Mouse (Mus musculus) hindbrain, postnatal 0 days (tissue): ENCODE data around the gene Bcl2l10. TPM values are rescaled to one million over a fixed set of nuclear protein-coding genes. Genes with fewer than 3 reads are reported as not detected.

Experiments
- ATAC-seq: fragments of 200-750 bp; cut with Nextera tagmentation; 2 replicates; pipeline ENCODE4 v1.8.0; 2017; ENCODE audit warnings: mild to moderate bottlenecking, moderate TSS enrichment, moderate library complexity
- DNase-seq: peaks from one replicate; pipeline ENCODE4 v3.0.0-alpha.2; 2015; ENCODE audit warnings: low spot score
- H3K27ac ChIP-seq: fragments of 300-500 bp; sonication (generic); 2 replicates; pipeline ENCODE4 v1.5.1; 2014; ENCODE audit warnings: mild to moderate bottlenecking
- H3K27me3 ChIP-seq: fragments of 300-500 bp; sonication (generic); 2 replicates; pipeline ENCODE4 v1.6.1; 2014; ENCODE audit warnings: low read length, mixed read lengths; ENCODE audit not compliant: insufficient read depth
- H3K36me3 ChIP-seq: fragments of 300-500 bp; sonication (generic); 2 replicates; pipeline ENCODE4 v1.6.1; 2014; ENCODE audit warnings: low read length, mixed read lengths; ENCODE audit not compliant: insufficient read depth
- H3K4me1 ChIP-seq: fragments of 300-500 bp; sonication (generic); 2 replicates; pipeline ENCODE4 v1.6.1; 2014; ENCODE audit warnings: antibody characterized with exemption, low read length, mixed read lengths; ENCODE audit not compliant: insufficient read depth
- H3K4me2 ChIP-seq: fragments of 300-500 bp; sonication (generic); 2 replicates; pipeline ENCODE4 v1.6.1; 2014; ENCODE audit warnings: low read depth, mild to moderate bottlenecking, low read length, moderate library complexity, mixed read lengths
- H3K4me3 ChIP-seq: fragments of 300-500 bp; sonication (generic); 2 replicates; pipeline ENCODE4 v1.5.1; 2014; ENCODE audit warnings: low read length
- H3K9ac ChIP-seq: fragments of 300-500 bp; sonication (generic); replicated peaks from 2 replicates; pipeline ENCODE4 v1.6.1; 2014; ENCODE audit warnings: mild to moderate bottlenecking, low read length, moderate library complexity, mixed read lengths
- H3K9me3 ChIP-seq: fragments of 300-500 bp; sonication (generic); 2 replicates; pipeline ENCODE4 v1.6.1; 2016; ENCODE audit warnings: low read length, mixed read lengths
- CTCF ChIP-seq: IDR thresholded peaks from 2 replicates; pipeline ENCODE4 v1.5.1; 2016; ENCODE audit warnings: antibody characterized with exemption, control low read depth, low read depth
- WGBS: fragments of 180-500 bp; shearing (Covaris S2); extraction: QIAGEN DNeasy Blood & Tissue Kit; methylation state at CpG from one replicate; pipeline ENCODE4 v1.1.7; 2014; 5-methylcytosine and 5-hydroxymethylcytosine counted together
- polyA plus RNA-seq: library from polyadenylated mRNA; unstranded; fragments of >200 nt; fragmentation: Nextera tagmentation; extraction: Ambion mirVana; gene quantifications from 2 replicates; pipeline ENCODE4 v1.2.1, GENCODE M21; 2015
- total RNA-seq: library from RNA; depleted of rRNA; stranded (reverse); fragments of >200 nt; gene quantifications from 2 replicates; pipeline ENCODE4 v1.2.3, GENCODE M21; 2014

Gene Bcl2l10
- total and polyA plus RNA-seq, 2 experiments from 2014 or later: 0.73 TPM; not detected in 1

DNA sequence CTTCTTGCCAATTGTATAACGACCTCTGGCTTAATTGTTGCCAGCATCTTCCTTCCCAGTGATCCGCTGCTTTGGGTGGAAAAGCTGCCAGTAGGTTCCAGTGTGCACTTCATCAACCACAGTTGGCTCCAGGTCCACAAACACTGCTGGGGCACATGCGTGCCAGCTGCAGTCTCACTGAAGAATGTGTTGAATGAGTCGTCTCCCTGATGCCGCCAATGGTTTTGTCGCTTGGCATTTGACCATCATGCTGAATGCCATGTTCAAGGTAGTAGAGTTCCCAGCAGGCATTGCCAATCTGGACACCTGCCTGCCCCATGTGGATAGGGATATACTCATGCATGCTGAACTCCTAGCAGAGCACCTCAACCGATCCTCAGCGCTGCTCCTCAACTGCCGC is 28.0 kb downstream of the Bcl2l10 start:
- peak; percentile 59; the same call in 1 of the 2 replicates for ATAC-seq

DNA sequence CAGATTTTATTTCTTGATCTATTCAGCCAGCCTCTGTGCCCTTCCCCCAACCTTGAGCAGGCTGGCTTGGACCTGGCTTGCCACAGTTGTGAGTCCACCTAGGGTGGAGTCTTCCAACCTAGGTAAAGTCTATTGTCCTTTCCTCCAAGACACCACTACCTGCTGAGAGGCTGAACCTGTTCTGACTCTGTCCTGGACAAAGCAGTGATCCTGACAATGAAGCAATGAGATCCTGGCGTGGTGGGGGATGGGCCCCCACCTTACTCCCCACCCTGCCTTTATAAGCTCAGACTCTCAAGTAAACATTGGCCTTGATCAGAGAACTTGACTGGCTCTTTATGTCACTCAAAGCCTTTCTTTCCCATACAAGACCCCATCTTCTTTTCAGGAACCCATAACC is 28.9 kb downstream of the Bcl2l10 start:
- no peak overlapping the region for H3K4me3 ChIP-seq
- H3K4me1 ChIP-seq: no peaks in the 10 kb centered on the region
- H3K36me3 ChIP-seq: no peaks in the 10 kb centered on the region
- no peaks in the 10 kb centered on the region for H3K27me3 ChIP-seq
- no peak overlapping the region for H3K27ac ChIP-seq
- no peak for TF ChIP-seq CTCF
- H3K4me2 ChIP-seq: no peak overlapping the region
- H3K9me3 ChIP-seq: no peaks in the 10 kb centered on the region
- DNase-seq: no peak
- no peak for ATAC-seq
- WGBS: 52% methylated on average over 1 of the region's 1 CpGs
- H3K9ac ChIP-seq: no peak overlapping the region

More for the DNA sequence above, 28.0 kb downstream of the Bcl2l10 start:
- H3K4me3 ChIP-seq: no peak overlapping the region
- no peak overlapping the region for H3K9ac ChIP-seq
- TF ChIP-seq CTCF: no peak
- no peak overlapping the region for H3K27ac ChIP-seq
- 68% methylated on average over 9 of the region's 9 CpGs for WGBS
- H3K36me3 ChIP-seq: no peaks in the 10 kb centered on the region
- H3K9me3 ChIP-seq: no peaks in the 10 kb centered on the region
- no peak overlapping the region for H3K4me2 ChIP-seq
- H3K4me1 ChIP-seq: no peaks in the 10 kb centered on the region
- DNase-seq: peak; percentile 45
- H3K27me3 ChIP-seq: no peaks in the 10 kb centered on the region

DNA sequence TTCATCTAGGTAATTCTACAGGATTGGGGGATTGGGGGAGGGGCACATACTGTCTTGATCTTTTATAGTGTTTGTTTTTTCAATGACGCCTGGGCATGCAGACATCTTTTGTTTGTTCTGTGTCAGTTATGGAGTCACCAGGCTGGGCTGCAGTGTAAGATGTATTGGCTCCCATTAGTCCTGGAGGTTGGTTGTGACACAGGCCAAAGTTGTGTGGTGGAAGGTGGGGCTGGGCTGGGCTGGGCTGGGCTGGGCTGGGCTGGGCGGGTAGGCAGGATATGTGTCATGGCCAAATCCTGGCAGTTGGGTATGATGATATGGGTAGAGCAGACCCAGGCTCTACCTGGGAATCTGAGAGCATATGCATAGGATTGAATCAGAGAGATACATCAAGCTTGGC is 31.2 kb downstream of the Bcl2l10 start:
- 88% methylated on average over 2 of the region's 2 CpGs for WGBS
- no peak overlapping the region for H3K27ac ChIP-seq
- H3K9ac ChIP-seq: no peak overlapping the region
- H3K4me1 ChIP-seq: no peaks in the 10 kb centered on the region
- no peak for TF ChIP-seq CTCF
- H3K27me3 ChIP-seq: no peaks in the 10 kb centered on the region
- no peaks in the 10 kb centered on the region for H3K9me3 ChIP-seq
- H3K36me3 ChIP-seq: no peaks in the 10 kb centered on the region
- H3K4me2 ChIP-seq: no peak overlapping the region
- ATAC-seq (no peak), DNase-seq (no peak)
- H3K4me3 ChIP-seq: no peak overlapping the region

DNA sequence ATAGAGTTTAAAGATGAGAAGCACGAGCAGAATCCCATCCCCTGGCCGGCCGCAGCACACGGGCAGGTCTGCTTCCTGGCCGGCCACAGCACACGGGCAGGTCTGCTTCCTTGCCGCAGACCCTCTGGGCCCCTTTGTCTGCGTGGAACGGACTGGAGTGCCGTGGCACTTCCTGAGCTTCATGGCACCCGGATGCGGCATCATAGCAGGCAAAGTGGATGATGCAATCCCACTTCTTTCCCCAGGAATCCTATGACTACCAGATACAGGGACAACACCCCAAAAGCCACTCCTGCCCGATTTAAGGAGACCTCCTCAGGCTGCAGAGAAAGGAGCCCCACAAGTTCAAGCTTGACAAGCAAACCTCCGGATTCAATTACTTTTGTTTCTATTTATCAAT is 35.3 kb downstream of the Bcl2l10 start:
- WGBS: 91% methylated on average over 14 of the region's 14 CpGs
- H3K27me3 ChIP-seq: no peaks in the 10 kb centered on the region

DNA sequence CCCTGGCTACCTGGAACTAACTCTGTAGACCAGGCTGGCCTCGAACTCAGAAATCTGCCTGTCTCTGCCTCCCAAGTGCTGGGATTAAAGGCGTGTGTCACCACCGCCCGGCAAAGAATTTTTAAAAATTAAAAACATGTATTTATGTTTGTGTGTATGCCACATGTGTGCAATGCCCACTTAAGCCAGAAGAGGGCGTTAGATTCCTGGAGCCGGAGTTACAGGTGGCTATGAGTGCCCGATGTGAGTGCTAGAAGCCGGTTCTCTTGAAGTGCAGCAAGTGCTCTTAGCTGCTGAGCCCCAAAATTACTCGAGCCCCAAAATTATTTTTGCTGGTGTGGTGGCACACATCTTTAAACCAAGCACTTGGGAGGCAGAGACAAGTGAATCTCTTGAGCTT is 36.2 kb downstream of the Bcl2l10 start:
- Histone ChIP-seq H3K9me3 (no peaks in the 10 kb centered on the region), H3K27ac (no peak overlapping the region), H3K36me3 (peaks cover 5% of the 10 kb centered on the region), H3K4me1 (no peaks in the 10 kb centered on the region), H3K4me3 (no peak overlapping the region), H3K9ac (no peak overlapping the region), H3K27me3 (no peaks in the 10 kb centered on the region), H3K4me2 (no peak overlapping the region)
- ATAC-seq: no peak
- 85% methylated on average over 9 of the region's 9 CpGs for WGBS
- DNase-seq: no peak
- 0 out of 2 replicates have a peak, but pooled peaks have one; percentile 9 for TF ChIP-seq CTCF

More for the DNA sequence above, 35.3 kb downstream of the Bcl2l10 start:
- no peaks in the 10 kb centered on the region for H3K4me1 ChIP-seq
- no peak for TF ChIP-seq CTCF
- ATAC-seq: no peak
- H3K27ac ChIP-seq: no peak overlapping the region
- H3K4me2 ChIP-seq: no peak overlapping the region
- H3K9me3 ChIP-seq: no peaks in the 10 kb centered on the region
- H3K36me3 ChIP-seq: no peaks in the 10 kb centered on the region
- H3K9ac ChIP-seq: no peak overlapping the region
- H3K4me3 ChIP-seq: no peak overlapping the region
- DNase-seq: no peak

DNA sequence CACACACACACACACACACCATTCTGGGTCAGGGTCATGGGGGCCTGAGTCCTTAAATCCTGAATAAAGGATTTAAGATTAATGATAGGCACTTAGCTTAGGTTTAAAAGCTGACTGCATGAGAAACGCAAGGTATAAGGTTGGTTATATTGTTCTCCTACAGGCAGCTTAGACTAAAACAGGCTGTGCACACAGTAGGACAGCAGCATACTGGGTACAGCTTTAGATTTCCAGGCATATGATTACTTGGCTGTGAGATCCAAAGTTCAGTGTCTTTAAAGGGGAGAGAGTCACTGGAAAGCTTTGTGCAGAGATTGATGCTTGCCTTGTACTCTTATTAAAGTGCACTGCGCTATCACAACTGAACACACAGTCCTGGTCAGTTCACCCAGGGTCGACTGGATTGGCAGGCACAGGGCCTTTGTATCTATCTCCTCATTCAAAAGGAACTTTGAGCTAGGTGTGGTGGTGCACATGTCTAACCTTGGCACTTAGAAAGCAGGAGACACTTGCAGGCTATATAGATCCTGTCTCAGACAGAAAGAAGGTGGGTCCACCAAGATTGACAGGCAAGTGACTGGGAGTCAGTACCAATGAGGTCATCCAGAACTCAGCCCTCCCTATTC is 36.9 kb downstream of the Bcl2l10 start:
- Histone ChIP-seq H3K27ac (no peak overlapping the region), H3K27me3 (no peaks in the 10 kb centered on the region), H3K4me1 (no peaks in the 10 kb centered on the region), H3K4me3 (no peak overlapping the region), H3K4me2 (no peak overlapping the region), H3K36me3 (peaks cover 12% of the 10 kb centered on the region), H3K9me3 (no peaks in the 10 kb centered on the region), H3K9ac (no peak overlapping the region)
- 0 out of 2 replicates have a peak, but pooled peaks have one; percentile 16 for ATAC-seq
- no peak for DNase-seq
- 86% methylated on average over 3 of the region's 3 CpGs for WGBS
- TF ChIP-seq CTCF: no peak

DNA sequence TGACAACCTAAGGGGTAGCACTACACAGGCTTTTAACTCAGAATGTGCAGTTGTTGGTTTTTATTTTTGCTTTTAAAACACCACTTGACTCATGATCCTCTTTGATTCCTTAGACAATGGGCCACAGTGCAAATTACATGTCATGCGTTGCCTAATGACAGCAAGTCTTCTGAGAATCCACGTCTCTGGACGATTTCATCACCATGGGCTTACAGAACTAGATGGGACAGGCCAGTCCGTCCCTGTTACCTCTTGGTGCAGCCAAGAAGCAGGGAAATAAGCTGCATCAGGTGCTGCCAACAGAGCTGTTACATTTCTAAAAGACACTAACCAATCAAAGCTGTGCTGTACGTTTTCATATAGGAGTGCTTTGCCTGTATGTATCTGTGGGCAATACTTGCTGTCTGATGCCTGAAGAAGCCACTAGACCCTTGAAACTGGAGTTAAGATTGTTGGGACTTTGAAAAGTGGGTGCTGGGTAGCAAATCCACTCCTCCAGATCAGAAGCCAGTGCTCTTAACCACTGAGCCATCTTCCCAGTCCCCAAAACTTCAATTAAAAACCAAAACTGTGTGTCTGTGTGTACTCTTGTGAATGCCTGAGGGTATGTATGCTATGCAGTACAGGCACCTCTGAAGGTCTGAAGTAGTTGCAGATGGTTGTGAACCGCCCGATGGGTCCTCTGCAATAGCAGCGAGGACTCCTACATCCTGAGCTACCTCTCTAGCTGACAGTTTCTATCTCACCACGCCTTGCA is 37.8 kb downstream of the Bcl2l10 start:
- Histone ChIP-seq H3K27ac (no peak overlapping the region), H3K4me2 (no peak overlapping the region), H3K9me3 (no peaks in the 10 kb centered on the region), H3K4me1 (no peaks in the 10 kb centered on the region), H3K9ac (no peak overlapping the region), H3K36me3 (peaks cover 18% of the 10 kb centered on the region), H3K27me3 (no peaks in the 10 kb centered on the region), H3K4me3 (no peak overlapping the region)
- WGBS: 76% methylated on average over 9 of the region's 9 CpGs
- ATAC-seq (0 out of 2 replicates have a peak, but pooled peaks have one; percentile 4), DNase-seq (no peak)
- TF ChIP-seq CTCF: no peak
